Mouse (Mus musculus) thymus, postnatal 25 days (tissue): Measurements from ENCODE around the gene Dbi.

ENCODE experiments used
- DNase-seq: peaks from one replicate; pipeline ENCODE4 v3.0.0; 2022

The Dbi gene

DNA sequence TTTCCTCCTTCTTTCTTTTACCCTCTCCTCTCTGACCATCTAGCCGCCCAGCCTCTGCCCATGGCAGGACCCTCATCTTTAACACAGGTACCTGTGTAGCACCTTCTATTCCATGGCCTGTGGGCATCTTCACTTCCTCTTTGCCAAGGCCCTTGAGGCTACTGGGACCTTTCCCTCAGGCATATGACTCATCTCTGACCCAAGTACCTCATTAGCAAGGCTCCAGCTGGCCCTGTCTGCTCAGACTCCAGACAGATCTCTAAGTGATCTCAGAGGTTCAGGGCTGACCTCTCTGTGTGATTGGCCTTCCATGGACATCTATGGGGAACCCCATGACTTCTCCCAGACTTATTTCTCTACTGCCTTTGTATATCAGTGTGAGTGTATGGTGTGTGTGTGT is 40.2 kb downstream of the Dbi start:
- no peak for DNase-seq

- no peak for DNase-seq
These were observed 43.0 kb downstream of the Dbi start for GRCm38 (mm10) chr1:120077746-120078410.

DNA sequence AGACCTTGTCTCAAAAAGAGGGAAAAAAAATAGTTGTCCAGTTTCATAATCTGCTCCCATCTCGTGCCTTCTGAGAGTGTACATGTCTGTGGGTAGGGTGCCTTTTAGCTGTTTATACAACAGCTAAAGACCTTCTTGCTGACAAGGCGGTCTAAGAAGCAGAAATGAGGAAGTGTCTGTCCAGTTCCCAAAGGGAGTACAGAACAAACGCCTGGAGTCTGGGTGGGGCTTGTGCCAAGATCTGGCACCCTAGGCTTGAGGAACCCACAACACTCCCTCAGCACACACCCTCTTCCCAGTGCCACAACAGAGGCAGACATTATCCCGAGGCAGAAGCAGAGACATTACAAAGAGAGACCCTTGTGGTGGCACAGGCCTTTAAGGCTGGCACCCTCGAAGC is 45.4 kb downstream of the Dbi start:
- DNase-seq: no peak

GRCm38 (mm10) chr1:120074931-120075330 is 45.9 kb downstream of the Dbi start:
- no peak for DNase-seq

DNA sequence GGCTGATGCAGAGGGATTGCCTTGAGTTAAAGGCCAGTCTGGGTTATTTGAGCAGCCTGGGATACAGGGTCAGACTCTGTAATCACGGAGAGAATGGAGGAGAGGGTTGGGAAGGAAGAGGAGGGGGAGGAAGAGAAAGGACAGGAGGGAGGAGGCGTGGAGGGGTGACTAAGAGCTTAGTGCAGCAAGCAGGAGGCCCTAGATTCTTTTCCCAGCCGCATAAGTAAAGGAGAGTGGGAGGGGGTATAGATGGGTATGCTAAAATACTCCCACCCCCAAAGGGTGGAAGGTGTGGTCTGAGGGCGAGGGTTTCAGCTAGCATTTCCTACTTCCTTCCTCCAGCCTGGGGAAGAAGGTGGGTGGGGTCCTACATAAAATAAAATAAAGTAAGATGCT is 46.6 kb downstream of the Dbi start:
- no peak for DNase-seq

DNA sequence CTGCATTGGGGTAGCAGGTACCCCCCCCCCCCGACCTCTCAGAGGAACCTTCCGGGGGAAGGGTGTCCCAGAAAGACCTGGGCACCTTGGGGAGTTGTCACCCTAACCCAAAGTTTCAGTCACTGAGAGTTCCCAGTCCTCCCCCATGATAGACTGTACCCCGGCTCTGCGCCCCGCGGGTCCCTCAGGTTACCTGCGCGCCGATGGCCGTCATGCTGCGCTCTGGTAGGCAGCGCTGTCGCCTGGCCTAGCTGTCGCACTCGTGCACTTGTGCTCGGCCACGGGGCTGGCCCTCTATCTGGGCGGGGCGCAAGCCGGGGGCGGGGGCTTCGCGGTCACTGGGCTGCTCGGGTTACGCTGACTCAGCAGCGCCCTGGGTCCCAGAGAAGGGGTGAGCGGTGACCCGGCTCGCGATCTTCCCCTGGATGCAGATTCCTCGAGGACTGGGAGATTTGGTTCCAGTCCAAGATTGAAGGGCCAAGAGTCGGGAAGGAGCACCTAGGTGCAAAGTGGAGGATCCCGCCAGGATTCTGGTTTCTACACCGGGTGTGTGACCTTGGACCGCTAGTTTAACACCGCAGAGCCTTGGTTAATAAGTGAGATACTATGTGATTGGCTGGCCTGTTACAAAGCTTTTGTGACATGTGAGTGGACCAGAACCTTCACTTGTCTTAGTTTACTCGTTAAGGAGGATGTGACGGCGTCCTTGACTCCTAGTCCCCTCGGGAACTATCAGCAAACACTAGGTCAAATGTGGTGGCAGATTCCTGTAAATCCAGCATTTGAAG is 47.2 kb downstream of the Dbi start, which contains the start of gene Tmem37:
Tmem37 (minus strand) TSS at position 556 of the 788 bp plus-strand sequence.
- DNase-seq: no peak

DNA sequence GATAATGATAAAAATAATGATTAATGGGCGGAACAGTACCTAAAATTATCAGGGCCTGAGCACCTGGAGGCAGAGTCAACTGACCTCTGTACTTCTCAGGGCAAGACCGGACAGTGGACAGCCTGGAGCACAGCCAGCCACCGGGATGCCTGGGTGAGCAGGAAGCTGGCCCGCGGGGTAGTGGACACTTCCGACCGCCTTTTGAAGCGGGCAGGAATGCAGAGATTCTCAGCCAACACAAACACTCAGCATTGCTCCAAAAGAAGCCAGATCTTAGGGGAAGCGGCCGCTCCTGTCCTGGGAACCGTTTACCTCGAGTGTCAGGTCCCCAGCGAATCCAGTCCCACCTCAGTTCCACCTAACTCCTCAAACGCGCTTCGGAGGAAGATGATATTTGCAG is 48.0 kb downstream of the Dbi start:
- no peak for DNase-seq

DNA sequence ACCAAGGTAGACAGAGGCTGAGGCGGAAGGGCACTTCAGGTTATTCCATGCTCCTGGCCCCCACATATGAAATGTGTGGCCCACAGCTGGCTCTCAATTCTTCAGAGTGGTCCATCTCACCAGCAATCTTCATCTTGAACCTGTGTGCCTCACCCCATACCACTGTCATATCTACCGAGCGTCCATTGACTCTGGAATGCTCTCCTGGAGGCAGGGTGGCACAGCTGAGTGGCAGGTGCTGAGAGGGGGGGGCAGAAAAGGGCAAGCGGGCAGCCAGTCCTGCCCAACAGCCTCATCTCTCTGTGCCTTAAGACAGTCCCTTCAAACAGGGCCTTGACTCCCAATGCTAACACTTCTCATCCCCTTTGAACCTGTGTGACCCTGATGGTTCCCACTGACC is 49.7 kb downstream of the Dbi start:
- DNase-seq: no peak

- DNase-seq: no peak
These were observed 50.7 kb downstream of the Dbi start for GRCm38 (mm10) chr1:120070168-120070567.

- DNase-seq: no peak
These were observed 51.8 kb downstream of the Dbi start for GRCm38 (mm10) chr1:120069120-120069519.

- DNase-seq: no peak
These were observed 54.3 kb downstream of the Dbi start for GRCm38 (mm10) chr1:120066625-120067024.

DNA sequence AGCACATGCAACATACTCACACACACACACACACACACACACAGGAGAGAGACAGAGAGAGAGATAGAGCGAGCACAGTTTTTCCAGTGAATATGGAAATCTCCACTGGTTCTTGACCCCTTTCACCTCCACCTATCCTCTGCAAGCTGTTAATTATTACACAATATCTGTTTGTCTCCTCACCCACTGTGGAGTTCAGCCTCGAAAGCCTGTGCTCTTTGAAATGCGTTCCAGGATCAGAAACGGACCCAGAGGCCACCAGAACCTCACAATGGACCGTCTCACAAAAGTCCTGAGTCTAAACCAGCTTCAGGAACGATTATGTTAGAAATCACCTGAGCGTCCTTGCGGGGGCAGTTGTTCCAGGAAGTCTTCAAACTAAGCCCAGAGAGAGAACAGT is 54.7 kb downstream of the Dbi start:
- no peak for DNase-seq

DNA sequence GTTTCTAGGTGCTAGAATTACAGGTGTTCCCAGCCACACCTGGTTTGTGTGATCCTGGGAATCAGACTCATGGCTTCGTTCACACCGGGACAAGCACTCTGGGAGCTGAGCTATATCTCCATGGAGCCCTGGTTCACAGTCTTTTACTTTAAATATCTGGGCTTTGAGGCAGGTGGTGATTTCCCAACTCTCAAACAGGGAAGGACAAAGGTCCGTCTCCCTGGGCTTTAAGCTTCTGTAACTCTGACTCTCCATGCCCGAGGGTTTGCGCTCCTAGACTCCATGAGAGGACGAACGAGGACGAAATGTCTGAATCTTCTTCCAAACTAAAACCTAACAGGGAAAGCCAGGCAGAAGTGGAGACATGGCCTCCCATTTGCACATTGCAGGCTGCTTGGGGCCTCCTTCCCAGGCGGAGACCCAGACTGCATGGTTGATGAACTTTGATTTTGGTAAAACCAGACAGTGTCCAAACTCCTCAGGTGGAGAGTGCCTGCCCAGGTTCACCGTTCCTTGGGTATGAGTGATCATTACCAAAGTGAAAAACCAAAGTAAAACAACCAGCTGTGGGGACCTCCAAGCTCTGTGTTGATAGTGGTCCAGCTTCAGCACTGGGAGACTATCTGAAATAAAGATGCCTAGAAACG is 56.7 kb downstream of the Dbi start:
- no peak for DNase-seq
